Mouse (Mus musculus): ENCODE data around the gene Lrrc8c.

Lrrc8c gene

DNA sequence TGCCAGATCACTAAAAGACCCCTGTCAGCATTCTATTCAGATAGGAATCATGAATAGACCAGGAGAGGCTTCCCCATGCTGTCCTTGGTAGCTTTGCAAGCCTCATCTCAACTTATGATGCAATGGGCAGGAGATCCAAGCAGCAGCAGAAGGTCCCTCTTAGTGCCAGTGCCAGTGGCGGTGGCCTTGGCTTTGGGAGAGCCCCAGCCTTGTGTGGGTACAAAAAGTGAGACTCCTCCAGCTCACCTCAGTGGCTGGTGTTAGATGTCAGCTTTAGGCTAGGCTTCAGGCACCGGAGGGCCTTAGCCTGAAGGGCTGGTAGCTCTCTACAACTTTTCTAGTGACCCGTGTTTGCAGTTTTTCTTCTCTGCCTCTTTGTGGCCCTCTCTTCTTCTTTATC is 18.1 kb upstream of the Lrrc8c start:
- DNase-seq (ENCODE audit: low spot score in 2 of 2) = no peak

DNA sequence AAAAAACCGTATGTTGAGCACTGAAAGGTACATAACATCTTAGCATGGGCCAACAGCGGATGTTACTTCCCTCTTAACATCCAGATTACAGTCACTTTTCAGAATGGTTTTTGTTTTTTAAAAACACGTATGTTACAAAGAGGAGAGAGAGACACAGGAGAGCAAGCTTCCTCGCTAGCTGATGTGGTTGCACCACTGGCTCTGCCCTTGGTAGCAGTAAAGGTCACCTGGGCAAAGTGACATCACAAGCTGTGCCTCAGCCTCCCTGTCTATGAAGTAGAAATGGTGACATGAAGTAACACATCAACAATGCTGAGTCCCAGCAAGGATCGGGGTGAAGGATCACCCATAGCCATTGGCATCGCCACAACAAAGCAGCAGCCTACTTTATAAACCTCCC is 10.4 kb upstream of the Lrrc8c start:
- no peak for DNase-seq (ENCODE audit: low spot score in 2 of 2)

DNA sequence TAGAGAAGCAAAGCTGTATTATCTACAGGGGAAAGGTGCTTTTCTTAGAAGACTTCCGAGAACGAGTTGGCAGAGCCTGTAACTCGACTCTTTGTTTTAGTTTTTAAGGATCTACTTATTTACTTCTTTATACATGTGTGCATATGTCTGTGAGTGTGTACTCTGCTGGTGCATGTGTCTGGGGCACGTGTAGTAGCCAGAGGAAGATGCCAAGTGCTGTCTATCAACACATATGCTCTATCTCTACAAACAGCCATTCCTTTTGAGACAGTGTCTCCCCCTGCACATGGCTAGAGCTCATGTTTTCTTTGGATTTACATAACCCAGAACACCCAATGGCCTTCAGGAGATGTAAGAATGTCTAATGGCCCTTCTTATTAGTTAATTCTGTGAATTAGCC is 6.9 kb upstream of the Lrrc8c start:
- DNase-seq (ENCODE audit: low spot score in 2 of 2) = no peak

DNA sequence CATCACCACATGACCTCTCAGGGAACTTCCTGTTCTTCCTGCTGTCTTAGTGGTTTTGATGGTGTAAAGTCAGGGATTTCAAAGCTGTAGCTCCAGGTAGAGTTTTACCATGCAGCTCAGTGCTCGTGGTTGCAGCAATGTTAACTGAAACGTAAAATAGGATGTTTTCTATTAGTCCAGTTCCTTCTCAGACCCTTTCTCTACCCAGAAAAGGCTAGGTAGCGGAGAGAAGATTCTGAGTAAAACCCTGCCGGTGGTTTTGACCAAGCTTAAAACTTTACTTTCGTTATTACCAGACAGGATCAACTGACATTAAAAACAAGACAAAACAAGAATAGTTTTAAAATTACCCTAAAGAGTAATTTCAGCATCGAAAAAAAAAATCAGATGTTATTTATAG is 3.7 kb upstream of the Lrrc8c start:
- DNase-seq (ENCODE audit: low spot score in 2 of 2) = no peak

DNA sequence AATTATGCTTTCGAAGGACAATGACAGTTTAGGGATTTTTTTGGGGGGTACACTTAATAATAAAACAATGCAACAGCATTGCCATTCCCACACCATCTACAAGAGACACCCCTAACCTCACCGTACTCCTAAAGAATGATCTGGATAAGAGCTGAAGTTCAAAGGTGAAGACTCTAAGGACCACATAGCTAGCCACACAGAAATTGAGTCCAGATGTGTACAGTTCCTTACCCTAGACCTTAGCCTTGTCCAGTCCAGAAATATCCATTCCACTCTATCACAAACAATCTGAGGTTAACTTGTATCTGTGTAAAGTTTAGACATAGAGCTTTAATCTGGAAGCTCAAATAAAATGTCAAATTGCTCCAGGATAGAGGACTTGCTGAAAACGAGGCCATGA is 2.9 kb upstream of the Lrrc8c start:
- no peak for DNase-seq (ENCODE audit: low spot score in 2 of 2)

DNA sequence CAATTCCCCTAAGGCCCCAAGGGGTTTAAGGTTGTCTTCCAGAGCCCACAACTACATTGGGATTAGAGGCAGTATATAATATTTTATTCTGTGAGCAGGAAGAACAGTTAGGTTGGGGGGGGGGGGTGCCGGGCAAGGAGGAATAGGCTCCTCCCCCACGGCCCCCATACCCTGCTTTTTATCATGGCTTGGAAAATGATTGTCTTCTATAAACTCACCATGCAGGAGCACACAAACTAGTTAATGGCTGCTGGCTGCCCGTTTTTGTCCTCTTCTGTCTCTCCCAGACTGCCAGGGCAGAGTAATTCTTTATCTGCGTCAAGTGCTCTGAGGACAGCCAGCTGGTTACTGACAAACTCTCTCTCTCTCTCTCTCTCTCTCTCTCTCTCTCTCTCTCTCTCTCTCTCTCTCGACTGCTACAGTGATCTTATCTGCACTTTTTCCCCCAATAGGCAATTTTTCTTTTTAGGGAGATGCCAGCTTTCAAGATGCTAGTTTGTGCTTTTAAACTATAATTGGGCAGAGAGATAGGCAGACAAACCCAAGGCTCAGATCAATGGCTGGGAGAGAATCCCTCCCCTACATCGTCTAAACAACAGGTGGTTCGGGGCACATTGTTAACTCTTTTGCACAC is 1.1 kb upstream of the Lrrc8c start:
- DNase-seq (ENCODE audit: low spot score in 2 of 2) = no peak

DNA sequence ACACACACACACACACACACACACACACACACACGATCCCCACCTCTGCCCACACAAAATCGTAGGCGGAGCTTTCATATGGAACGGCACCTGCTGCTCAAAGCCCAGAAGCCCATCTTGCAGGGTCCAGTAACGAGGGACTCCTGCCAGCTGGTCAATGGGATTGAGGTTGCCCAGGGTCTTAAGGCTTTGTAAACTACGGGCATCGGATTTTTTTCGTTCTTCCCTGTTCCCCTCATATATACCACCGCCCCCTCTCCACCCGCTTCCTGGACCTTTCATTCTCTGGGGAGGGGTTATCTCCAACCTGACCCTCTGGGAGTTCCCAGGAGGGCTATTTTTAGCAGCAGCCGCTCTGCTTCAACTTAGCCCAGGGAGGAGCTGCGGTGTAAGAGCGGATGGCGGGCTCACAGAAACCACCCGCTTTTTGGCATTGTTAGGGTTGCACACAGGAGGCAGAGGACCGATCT is 527 bp upstream of the Lrrc8c start:
- no peak for DNase-seq (ENCODE audit: low spot score in 2 of 2)

DNA sequence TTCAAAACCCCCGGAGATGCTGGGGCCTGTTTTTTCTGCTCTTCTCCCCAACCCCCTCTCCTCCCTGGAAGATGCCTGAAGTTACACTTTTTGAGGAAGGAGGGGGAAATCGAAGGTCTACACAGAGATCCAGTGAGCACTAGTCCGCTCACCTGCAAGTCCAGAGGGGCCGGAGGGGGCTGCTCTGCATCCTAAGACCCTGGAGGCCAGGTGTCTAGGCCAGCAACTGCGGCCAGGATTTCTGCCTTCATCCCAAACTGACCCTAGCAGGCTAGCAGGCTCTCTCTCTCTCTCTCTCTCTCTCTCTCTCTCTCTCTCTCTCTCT is 750 bp downstream of the Lrrc8c start:
- no peak for DNase-seq (ENCODE audit: low spot score in 2 of 2)

DNA sequence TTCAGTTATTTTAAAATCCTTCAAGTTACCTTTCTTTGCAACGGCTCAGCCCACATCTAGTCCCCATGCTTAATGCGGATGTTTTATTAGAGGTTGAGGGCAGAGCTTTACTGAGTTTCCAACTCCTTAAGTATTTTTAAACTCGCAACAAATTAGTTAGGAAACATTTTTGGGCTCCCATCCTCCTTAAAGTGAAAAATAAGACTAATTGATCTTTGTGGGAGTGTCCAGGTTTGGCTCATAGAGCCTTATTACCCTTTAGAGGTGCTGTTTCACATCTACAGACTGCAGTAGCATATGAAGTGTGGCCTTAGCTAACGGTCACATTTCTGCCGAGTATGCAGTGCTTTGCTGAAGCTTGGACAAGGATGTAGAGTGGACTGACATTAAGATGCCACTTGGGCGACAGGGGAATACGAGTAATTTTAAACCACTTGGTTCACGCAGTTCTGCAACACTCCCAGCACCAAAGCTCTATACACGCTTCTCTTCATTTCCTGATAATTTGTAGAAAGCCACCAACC is 1.3 kb downstream of the Lrrc8c start:
- DNase-seq (ENCODE audit: low spot score in 2 of 2) = no peak

DNA sequence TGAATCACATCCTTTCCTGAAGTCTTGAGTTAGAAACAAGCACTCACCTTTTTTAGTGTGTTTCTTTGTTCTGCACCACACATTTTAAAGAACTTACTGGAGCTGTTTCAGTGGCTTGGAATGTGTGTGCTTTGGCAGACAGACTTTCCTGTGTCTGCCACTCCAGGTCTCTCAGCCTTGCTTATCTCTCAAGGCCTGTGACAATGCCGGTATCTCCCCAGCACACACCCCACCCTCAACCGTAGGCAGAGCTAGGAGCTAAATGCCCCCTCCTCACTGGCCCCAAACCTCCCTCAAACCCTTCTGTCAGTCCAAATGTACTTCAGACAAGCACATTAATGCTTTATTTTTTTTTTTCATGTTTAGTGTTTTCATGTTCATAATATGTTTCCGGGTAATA is 4.3 kb downstream of the Lrrc8c start:
- DNase-seq (ENCODE audit: low spot score in 2 of 2) = no peak

DNA sequence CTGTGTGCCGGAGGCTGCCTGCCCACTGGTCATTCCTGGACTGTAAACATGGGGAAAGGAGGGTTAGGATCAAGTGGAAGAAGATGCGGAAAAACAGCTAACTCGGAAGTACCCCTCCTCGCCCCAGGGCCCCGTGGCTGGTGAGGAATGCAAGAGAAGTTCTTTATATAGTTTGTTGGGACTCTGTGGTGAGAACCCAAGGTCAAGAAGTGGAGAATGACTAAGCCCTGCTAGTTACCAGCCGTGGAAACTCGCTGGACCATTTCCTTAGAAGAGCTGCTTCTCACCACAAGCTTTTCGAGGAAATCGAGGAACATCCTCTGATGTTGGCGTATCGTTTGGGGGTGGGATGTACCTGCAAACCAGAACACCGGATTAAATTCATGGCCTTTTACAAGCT is 5.8 kb downstream of the Lrrc8c start:
- DNase-seq (ENCODE audit: low spot score in 2 of 2) = no peak

DNA sequence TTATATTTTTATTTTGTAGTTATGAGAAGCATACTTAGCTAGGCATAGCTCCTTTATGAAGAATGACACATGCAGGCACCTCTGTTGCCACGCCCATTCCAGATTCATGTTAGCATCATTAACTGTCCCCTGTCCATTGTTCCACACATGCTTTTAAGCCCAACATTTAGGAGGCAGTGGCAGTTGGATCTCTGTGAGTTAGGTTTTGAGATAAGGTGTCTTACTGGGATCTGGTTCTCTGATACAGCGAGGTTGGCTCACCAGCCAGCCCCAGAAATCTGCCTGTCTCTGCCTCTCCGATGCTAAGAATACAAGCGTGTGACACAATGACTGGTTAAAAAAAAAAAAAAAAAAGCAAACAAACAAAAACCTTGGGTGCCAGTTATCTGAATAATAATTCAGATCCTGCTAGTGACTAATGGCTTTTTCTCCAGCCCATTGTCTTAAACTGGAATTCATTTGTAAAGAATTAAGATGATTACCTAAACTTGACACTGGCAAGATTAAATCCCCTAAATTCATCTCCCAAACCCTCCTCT is 7.0 kb downstream of the Lrrc8c start:
- no peak for DNase-seq (ENCODE audit: low spot score in 2 of 2)

DNA sequence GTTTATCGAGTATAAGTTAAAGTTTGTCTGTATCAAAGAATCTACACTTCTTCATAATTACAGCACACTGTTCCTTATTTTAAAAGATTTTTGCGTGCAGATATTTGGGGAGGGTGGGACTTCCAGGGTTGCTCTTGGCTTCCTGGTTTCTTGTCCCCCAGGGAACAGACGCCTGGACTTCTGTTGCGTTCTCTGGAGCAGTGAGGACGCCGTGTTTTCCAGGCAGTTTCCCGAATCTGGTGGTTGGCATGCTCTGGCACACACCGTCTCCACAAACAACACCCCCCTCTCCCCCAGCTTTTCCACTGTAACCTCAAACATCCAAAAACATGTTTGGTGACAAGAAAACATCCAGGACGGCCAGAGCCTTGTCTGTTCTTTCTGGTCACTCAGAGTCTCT is 7.6 kb downstream of the Lrrc8c start:
- DNase-seq (ENCODE audit: low spot score in 2 of 2) = no peak

DNA sequence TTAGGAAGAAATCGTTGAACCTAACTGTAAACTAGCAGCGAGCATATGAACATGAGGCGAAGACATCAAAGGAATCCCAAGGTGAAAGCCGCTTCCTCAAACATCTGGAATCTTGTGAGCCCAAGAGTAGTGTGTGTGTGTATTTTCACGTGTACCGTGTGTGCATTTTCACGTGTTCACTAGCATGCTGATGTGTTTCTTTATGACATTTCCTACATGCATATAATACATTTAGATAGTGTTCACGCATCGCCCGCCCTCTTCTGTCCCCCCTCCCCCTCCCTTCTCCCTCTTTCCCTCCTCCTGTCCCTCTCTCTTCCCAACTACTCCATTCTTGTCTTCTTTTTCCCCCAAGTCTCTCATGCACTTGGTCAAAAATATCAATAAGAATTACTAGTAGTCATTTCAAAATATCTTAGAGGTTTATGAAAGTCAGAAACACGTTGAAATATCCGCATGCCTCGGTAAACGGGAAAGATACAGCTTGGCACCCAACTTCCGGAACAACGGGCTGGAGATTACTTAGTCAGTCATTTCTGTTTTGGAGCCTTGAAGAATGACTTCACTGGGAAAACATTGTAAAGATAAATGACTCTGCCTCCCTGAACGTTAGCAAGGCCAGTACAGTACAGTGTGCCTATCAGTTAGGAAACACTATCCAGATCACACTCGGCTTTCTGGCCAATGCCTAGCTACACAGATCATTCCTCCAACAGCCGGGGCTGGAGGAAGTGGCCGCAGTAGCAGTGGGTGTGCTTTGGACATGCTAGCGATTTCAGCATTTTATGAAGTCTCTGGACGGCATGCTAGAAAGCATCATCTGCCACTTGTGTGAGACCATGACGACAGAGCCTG is 8.5 kb downstream of the Lrrc8c start:
- no peak for DNase-seq (ENCODE audit: low spot score in 2 of 2)

DNA sequence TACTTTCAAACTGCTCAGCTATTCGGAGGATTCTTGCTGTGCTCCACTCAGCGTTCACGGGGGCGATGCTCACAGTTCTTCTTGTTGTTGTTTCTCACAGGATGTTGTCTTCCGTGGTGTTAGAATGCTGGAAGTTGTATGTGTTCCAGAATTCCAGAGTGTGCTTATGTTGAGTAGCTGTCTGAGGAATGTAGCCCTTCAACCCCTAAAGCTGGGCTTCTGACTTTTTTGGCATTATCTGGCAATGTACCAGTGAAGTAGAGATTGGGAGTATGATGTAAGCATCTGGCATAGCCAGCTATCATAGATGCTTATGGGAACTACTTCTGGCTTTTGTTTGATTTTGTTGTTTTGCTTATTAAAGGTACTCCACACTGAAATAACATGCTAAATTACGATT is 11.4 kb downstream of the Lrrc8c start:
- no peak for DNase-seq (ENCODE audit: low spot score in 2 of 2)

DNA sequence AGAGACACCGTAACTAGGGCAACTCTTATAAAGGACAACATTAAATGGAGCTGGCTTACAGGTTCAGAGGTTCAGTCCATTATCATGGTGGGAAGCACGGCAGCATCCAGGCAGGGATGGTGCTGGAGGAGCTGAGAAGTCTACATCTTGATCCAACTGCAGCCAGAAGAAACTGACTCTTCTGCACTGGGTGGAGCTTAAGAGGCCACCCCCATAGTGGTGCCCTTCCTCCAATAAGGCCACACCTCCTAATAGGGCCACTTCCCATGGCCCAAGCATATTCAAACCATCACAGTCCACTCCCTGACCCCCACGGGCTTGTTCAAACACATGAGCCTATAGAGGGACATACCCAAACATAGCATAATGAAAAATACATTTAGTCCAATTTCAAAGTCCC is 16.0 kb downstream of the Lrrc8c start:
- no peak for DNase-seq (ENCODE audit: low spot score in 2 of 2)

DNA sequence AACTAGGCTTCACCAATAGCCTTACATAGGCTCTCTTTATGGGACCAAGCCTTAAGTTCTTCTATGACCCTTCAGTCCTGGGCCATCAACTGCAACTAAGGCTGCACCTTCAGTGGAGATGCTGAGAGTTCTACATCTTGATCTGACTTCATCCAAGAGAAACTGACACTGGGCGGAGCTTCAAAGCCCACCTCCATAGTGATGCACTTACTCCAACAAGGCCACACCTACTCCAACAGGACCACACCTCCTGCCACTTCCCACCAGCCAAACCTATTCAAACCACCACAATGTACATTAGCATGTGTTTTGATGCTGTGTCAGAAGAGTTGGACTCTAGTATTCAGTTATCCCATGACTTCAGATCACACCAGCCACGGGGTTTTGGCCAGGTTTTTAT is 17.0 kb downstream of the Lrrc8c start:
- no peak for DNase-seq (ENCODE audit: low spot score in 2 of 2)

DNA sequence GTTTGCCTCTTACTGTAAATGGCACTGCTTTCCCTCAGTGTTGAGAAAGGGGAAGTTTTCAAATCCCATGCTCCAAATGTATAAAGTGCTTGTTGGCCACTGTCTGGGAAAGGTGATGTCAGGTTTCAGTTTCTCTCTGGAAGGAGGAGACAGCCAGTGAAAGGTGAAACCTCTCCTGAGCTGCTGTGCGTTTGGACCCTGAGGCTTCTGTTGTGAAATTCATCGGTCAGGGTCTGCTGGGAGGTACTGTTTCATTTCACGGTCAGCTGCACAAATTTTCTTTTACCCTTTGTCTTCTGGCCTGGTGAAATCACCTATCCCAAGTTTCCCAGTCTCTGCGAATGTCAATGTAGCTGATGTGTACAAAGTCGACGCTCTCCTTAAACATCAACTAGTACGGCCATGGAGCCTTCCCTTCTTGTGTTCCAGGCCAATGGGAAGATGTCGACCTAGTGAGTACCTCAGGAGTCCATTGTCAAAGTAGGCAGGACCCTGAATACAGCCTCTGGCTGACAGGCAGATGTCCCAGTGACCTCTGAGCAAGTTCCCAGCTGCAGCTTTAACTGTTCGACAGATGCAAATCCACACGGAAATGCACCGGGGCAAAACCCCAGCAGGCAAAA is 18.0 kb downstream of the Lrrc8c start:
- no peak for DNase-seq (ENCODE audit: low spot score in 2 of 2)

DNA sequence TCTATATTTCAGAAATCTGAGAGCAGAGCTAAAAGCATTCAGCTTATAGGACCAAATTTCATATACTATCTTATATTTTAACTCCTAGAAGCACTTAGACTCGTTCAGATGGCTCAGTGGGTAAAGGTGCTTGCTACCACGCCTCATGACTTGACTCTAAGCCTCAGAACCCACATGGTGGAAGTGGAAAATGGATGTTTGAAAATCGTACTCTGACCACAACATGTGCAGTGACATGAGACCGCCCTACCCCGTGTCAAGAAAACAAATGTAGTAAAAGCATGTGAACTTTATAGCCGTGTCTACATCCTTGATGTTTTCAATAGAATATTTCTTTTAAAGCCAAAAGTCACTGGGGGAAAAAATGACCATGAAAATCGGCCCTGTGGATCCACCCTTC is 21.9 kb downstream of the Lrrc8c start:
- no peak for DNase-seq (ENCODE audit: low spot score in 2 of 2)

DNA sequence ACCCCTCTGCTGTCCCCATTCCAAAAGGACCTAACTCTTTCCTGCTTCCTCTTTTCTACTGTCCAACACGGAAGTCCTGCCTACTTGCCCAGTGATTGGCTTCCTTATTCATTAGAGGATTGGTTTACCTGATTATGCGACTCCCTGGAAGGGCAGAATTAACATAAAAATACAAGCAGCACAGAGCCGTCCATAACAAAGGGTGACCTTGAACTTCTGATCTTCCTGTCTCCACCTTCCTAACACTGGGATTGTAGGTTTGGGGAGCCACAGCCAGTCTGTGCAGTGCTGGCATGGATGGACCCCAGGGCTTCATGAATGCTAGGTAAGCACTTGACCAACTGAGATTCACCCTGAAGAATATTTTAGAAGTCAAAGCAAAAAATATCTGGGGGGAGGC is 25.9 kb downstream of the Lrrc8c start:
- DNase-seq (ENCODE audit: low spot score in 2 of 2) = no peak

DNA sequence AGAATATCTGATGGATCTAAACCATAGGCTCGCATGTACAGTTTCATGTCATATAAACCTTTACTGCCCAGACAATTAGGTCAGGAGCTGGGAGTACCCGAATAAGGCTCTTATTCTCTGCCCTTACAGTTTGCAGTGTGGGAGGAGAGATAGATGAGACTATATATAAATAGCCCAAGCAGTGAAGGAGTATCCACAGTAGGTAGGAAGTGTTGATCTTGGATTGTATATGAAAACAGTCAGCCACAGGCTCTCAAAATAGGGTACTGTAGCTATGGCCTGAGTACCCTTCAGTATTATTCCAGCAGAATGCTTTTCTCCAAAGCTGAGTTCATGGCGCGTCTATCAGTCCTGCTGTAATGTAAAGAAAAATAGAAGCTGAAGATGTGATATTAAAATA is 27.9 kb downstream of the Lrrc8c start:
- no peak for DNase-seq (ENCODE audit: low spot score in 2 of 2)

DNA sequence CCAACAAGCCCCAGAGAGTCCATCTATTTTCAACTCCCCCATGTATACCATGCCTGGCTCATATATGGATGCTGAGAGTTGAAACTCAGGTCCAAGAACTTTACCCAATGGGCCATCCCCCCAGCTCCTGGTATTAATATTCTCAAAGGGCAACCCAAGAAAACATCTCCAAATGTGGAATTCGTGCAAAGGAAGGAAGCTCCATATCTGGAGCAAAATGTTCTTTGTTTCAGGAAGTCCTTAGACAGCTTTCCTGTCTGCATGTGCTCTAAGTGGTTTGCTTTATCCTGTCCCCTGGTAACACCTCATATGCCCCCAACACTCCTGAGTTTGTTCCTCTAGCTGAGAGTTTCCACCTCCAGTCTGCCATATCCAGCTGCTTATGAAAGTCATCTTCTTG is 32.6 kb downstream of the Lrrc8c start:
- no peak for DNase-seq (ENCODE audit: low spot score in 2 of 2)

DNA sequence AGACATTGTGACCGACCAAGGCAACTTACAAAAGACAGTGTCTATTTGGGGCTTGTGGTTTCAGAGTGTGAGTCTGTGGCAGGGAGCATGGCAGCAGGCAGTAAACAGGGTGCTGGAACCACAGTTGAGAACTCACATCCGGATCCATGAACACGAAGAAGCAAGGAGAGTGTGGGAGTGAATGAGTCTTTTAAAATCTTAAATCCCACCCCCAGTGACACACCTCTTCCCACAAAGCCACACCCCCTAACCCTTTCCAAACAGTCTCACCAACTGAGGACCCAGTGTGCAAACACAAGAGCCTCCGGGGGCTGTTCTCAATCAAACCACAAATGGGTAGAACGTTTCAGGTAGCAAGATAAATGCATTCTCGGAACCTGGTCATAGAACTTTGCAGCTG is 37.1 kb downstream of the Lrrc8c start:
- DNase-seq (ENCODE audit: low spot score in 2 of 2) = no peak

Measured in urinary bladder, adult 18-20 months (tissue).